Mouse (Mus musculus) bone marrow, adult 2 months (tissue): Measurements from ENCODE around the gene Zcchc24. TPM values are rescaled to one million over a fixed set of nuclear protein-coding genes. Genes with fewer than 3 reads are reported as not detected.

Experiments
- H3K27ac ChIP-seq: fragments of 200-500 bp; 2 replicates; pipeline ENCODE4 v1.5.1; 2012; ENCODE audit warnings: low read depth, mild to moderate bottlenecking, control low read depth, inconsistent platforms, low read length; ENCODE audit not compliant: control insufficient read depth, poor library complexity, insufficient read depth
- H3K4me1 ChIP-seq: fragments of 200-500 bp; 2 replicates; pipeline ENCODE4 v1.6.1; 2011; ENCODE audit warnings: low read length; ENCODE audit not compliant: control insufficient read depth, insufficient read depth
- H3K4me3 ChIP-seq: fragments of 200-500 bp; replicated peaks from 2 replicates; pipeline ENCODE3; 2011; ENCODE audit warnings: mild to moderate bottlenecking, low read depth, low read length, control low read depth; ENCODE audit not compliant: control insufficient read depth
- CTCF ChIP-seq: fragments of 200-500 bp; IDR thresholded peaks from 2 replicates; pipeline ENCODE4 v1.5.1; 2011; ENCODE audit warnings: low read length, control low read depth; ENCODE audit not compliant: control insufficient read depth, insufficient read depth
- POLR2A ChIP-seq: fragments of 200-500 bp; IDR thresholded peaks from 2 replicates; pipeline ENCODE4 v1.6.1; 2011; ENCODE audit warnings: low read depth, mild to moderate bottlenecking, control low read depth, low read length, borderline replicate concordance; ENCODE audit not compliant: control insufficient read depth
- WGBS: fragments of 180-500 bp; shearing (Covaris S2); methylation state at CpG from one replicate; pipeline ENCODE4 v1.1.7; 2018; 5-methylcytosine and 5-hydroxymethylcytosine counted together
- polyA plus RNA-seq: library from polyadenylated mRNA; stranded (reverse); fragments of >200 nt; gene quantifications from 2 replicates; pipeline ENCODE4 v1.2.4, GENCODE M21; 2011; ENCODE audit warnings: low replicate concordance; ENCODE audit not compliant: missing spikeins, insufficient read depth, insufficient read length

The Zcchc24 gene
- polyA plus RNA-seq, 1 experiment: 13.5 TPM

- no peaks in the 10 kb centered on the region; the same call in 1 of the 2 replicates for H3K4me1 ChIP-seq
- WGBS: 70% methylated on average over 11 of the region's 11 CpGs
- no peak overlapping the region for H3K4me3 ChIP-seq
- no peak for TF ChIP-seq CTCF
- TF ChIP-seq POLR2A: no peak
- H3K27ac ChIP-seq: no peak overlapping the region
These were observed 43.8 kb downstream of the Zcchc24 start for GRCm38 (mm10) chr14:25725032-25725497.

GRCm38 (mm10) chr14:25720962-25721707 lies 47.7 kb downstream of the Zcchc24 start:
- WGBS: 25% methylated on average over 5 of the region's 5 CpGs
- H3K27ac ChIP-seq: no peak overlapping the region
- TF ChIP-seq POLR2A (no peak), CTCF (no peak)
- no peak overlapping the region for H3K4me3 ChIP-seq
- no peaks in the 10 kb centered on the region; the same call in 1 of the 2 replicates for H3K4me1 ChIP-seq

- no peak overlapping the region for H3K4me3 ChIP-seq
- H3K4me1 ChIP-seq: no peaks in the 10 kb centered on the region; the same call in 1 of the 2 replicates
- no peak for TF ChIP-seq CTCF
- TF ChIP-seq POLR2A: no peak
- WGBS: 48% methylated on average over 9 of the region's 9 CpGs
- H3K27ac ChIP-seq: no peak overlapping the region
These were observed 49.5 kb downstream of the Zcchc24 start for GRCm38 (mm10) chr14:25719371-25719770.

GRCm38 (mm10) chr14:25718471-25718870 lies 50.4 kb downstream of the Zcchc24 start:
- H3K4me1 ChIP-seq: no peaks in the 10 kb centered on the region; the same call in 1 of the 2 replicates
- WGBS: 3% methylated on average over 2 of the region's 2 CpGs
- TF ChIP-seq POLR2A (no peak), CTCF (no peak)
- H3K27ac ChIP-seq: no peak overlapping the region
- H3K4me3 ChIP-seq: no peak overlapping the region

GRCm38 (mm10) chr14:25717718-25718117 lies 51.1 kb downstream of the Zcchc24 start:
- Histone ChIP-seq H3K27ac (no peak overlapping the region), H3K4me1 (no peaks in the 10 kb centered on the region; the same call in 1 of the 2 replicates), H3K4me3 (no peak overlapping the region)
- TF ChIP-seq CTCF: no peak
- no peak for TF ChIP-seq POLR2A
- 71% methylated on average over 8 of the region's 8 CpGs for WGBS

- Histone ChIP-seq H3K27ac (no peak overlapping the region), H3K4me1 (no peaks in the 10 kb centered on the region; the same call in 1 of the 2 replicates), H3K4me3 (no peak overlapping the region)
- TF ChIP-seq CTCF (no peak), POLR2A (no peak)
- WGBS: 79% methylated on average over 1 of the region's 1 CpGs
These were observed 52.3 kb downstream of the Zcchc24 start for GRCm38 (mm10) chr14:25716528-25716927.

- TF ChIP-seq CTCF: peak; percentile 45
- no peak for TF ChIP-seq POLR2A
- WGBS: 46% methylated on average over 4 of the region's 4 CpGs
- Histone ChIP-seq H3K4me1 (no peaks in the 10 kb centered on the region; the same call in 1 of the 2 replicates), H3K27ac (no peak overlapping the region), H3K4me3 (no peak overlapping the region)
These were observed 55.4 kb downstream of the Zcchc24 start for GRCm38 (mm10) chr14:25713443-25713842.

GRCm38 (mm10) chr14:25711602-25712001 lies 57.2 kb downstream of the Zcchc24 start:
- Histone ChIP-seq H3K27ac (no peak overlapping the region), H3K4me1 (no peaks in the 10 kb centered on the region; the same call in 1 of the 2 replicates)
- 85% methylated on average over 8 of the region's 8 CpGs for WGBS

GRCm38 (mm10) chr14:25711177-25711576 lies 57.7 kb downstream of the Zcchc24 start:
- Histone ChIP-seq H3K27ac (no peak overlapping the region), H3K4me3 (no peak overlapping the region), H3K4me1 (no peaks in the 10 kb centered on the region; the same call in 1 of the 2 replicates)
- TF ChIP-seq POLR2A: no peak
- no peak for TF ChIP-seq CTCF
- WGBS: 74% methylated on average over 7 of the region's 7 CpGs

More at GRCm38 (mm10) chr14:25711602-25712001, 57.2 kb downstream of the Zcchc24 start:
- no peak overlapping the region for H3K4me3 ChIP-seq
- TF ChIP-seq CTCF (no peak), POLR2A (no peak)
